Mouse (Mus musculus) liver, embryonic 11.5 days (tissue): ENCODE data around the gene Kif1b. TPM values are rescaled to one million over a fixed set of nuclear protein-coding genes. Genes with fewer than 3 reads are reported as not detected.

Experiments used
- ATAC-seq: fragments of 200-750 bp; cut with Nextera tagmentation; replicated peaks from 2 replicates; pipeline ENCODE4 v1.8.0; 2017; ENCODE audit warnings: moderate number of reproducible peaks, mild to moderate bottlenecking, moderate TSS enrichment, moderate library complexity; ENCODE audit not compliant: low FRiP score
- DNase-seq: peaks from one replicate; pipeline ENCODE4 v3.0.0-alpha.2; 2017; ENCODE audit warnings: low spot score
- H3K27ac ChIP-seq: fragments of 300-500 bp; sonication (generic); 2 replicates; pipeline ENCODE4 v1.5.1; 2014; ENCODE audit warnings: mild to moderate bottlenecking, low read depth, low read length, control low read depth
- H3K27me3 ChIP-seq: fragments of 300-500 bp; sonication (generic); replicated peaks from 2 replicates; pipeline ENCODE4 v1.6.1; 2014; ENCODE audit warnings: low read length, mixed read lengths; ENCODE audit not compliant: control insufficient read depth, insufficient read depth
- H3K36me3 ChIP-seq: fragments of 300-500 bp; sonication (generic); 2 replicates; pipeline ENCODE4 v1.6.1; 2014; ENCODE audit warnings: mild to moderate bottlenecking, low read length, moderate library complexity, mixed read lengths; ENCODE audit not compliant: control insufficient read depth, insufficient read depth
- H3K4me1 ChIP-seq: fragments of 300-500 bp; sonication (generic); replicated peaks from 2 replicates; pipeline ENCODE4 v1.6.1; 2014; ENCODE audit warnings: low read length, mixed read lengths; ENCODE audit not compliant: control insufficient read depth, insufficient read depth
- H3K4me2 ChIP-seq: fragments of 300-500 bp; sonication (generic); 2 replicates; pipeline ENCODE4 v1.6.1; 2014; ENCODE audit warnings: mild to moderate bottlenecking, control low read depth, moderate library complexity
- H3K4me3 ChIP-seq: fragments of 300-500 bp; sonication (generic); 2 replicates; pipeline ENCODE4 v1.5.1; 2014; ENCODE audit warnings: low read depth, low read length, control low read depth
- H3K9ac ChIP-seq: fragments of 300-500 bp; sonication (generic); 2 replicates; pipeline ENCODE4 v1.6.1; 2014; ENCODE audit warnings: low read depth, low read length, control low read depth
- H3K9me3 ChIP-seq: fragments of 300-500 bp; sonication (generic); 2 replicates; pipeline ENCODE4 v1.6.1; 2016; ENCODE audit warnings: low read length, inconsistent platforms, mixed read lengths; ENCODE audit not compliant: control insufficient read depth
- WGBS: fragments of 180-500 bp; shearing (Covaris S2); extraction: QIAGEN DNeasy Blood & Tissue Kit; methylation state at CpG from one replicate; pipeline ENCODE4 v1.1.7; 2014; 5-methylcytosine and 5-hydroxymethylcytosine counted together
- polyA plus RNA-seq: library from polyadenylated mRNA; unstranded; fragments of >200 nt; fragmentation: Nextera tagmentation; extraction: Ambion mirVana; gene quantifications from 2 replicates; pipeline ENCODE4 v1.2.1, GENCODE M21; 2014

Kif1b gene
- 13.9 and 14.8 TPM in 2 replicates for polyA plus RNA-seq

DNA sequence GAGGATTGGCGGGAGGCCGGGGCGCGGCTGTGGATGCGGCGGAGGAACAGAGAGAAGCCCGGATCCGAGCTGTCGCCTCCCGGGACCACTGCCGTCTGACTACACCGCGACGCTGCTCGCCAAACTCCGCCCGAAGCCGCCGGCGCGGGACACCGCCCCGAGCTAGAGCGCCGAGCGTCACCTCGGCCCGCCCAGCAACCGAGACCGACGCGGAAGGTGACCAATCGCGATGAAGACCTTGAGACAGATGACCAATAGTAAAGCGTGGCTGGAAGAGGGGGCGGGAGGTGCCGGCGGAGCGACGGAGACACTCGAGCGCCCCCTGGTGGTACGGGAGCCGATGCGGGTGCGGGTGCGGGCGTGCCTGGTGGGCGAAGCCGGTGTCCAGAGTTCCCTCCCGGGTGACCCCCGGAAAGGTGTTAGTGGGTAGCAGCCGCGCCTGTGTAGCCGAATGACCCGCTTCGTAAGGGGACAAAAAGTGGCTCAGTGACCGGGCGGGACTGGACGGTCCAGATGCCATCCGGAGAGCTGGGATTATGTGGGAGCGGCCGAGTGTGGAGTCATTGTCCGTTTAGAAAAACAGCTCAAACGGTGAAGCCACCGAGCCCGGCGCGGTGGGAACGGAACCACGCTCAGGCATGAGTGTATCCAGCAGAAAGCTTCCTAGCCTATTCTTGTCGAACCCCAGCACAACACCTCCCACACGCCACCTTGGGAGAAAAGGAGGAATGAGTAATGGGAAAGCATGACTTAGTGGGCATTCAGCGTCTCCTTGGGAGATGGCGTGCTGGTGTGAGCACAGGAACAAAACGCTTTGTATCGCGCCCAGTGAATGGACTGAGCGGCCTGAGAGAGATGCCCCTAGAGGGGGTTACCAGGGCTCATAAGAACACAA is at the start of gene Kif1b:
Gene Kif1b, minus strand, starts transcription at position 98 of the 895 bp plus-strand sequence.
- DNase-seq (peak; percentile 99), ATAC-seq (peak; percentile 97)
- H3K27ac ChIP-seq = peak within 1 kb of the TSS; percentile 78
- peak within 1 kb of the TSS; percentile 94 for H3K4me2 ChIP-seq
- no peaks in the 10 kb centered on the region for H3K27me3 ChIP-seq
- H3K36me3 ChIP-seq = no peaks in the 10 kb centered on the region
- H3K4me3 ChIP-seq = peak within 1 kb of the TSS; percentile 90
- under 1% methylated on average over 79 of the region's 79 CpGs for WGBS
- H3K4me1 ChIP-seq = peaks cover 6% of the 10 kb centered on the region
- H3K9ac ChIP-seq = peak within 1 kb of the TSS; percentile 83
- no peaks in the 10 kb centered on the region for H3K9me3 ChIP-seq

DNA sequence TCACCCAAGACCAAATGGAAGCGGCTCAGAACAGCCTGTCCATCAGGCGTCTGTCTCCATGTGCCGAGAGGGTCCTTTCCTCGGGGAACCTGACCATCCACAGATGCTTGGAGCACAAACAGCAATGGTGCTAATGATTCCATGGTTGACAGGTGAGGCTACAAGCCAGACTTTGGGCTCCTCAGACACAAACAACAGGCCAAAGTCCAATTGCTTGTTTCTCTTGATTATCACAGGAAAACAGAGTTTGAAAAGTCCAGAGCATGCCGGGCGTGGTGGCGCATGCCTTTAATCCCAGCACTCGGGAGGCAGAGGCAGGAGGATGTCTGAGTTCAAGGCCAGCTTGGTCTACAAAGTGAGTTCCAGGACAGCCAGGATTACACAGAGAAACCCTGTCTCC is 47.2 kb upstream of the Kif1b start:
- ATAC-seq (no peak), DNase-seq (no peak)
- no peaks in the 10 kb centered on the region for H3K27me3 ChIP-seq
- no peak overlapping the region for H3K4me2 ChIP-seq
- 93% methylated on average over 8 of the region's 8 CpGs for WGBS
- no peak overlapping the region for H3K4me3 ChIP-seq
- no peak overlapping the region for H3K9ac ChIP-seq
- H3K27ac ChIP-seq = no peak overlapping the region
- no peaks in the 10 kb centered on the region for H3K9me3 ChIP-seq
- peaks cover 47% of the 10 kb centered on the region for H3K36me3 ChIP-seq
- no peaks in the 10 kb centered on the region for H3K4me1 ChIP-seq

DNA sequence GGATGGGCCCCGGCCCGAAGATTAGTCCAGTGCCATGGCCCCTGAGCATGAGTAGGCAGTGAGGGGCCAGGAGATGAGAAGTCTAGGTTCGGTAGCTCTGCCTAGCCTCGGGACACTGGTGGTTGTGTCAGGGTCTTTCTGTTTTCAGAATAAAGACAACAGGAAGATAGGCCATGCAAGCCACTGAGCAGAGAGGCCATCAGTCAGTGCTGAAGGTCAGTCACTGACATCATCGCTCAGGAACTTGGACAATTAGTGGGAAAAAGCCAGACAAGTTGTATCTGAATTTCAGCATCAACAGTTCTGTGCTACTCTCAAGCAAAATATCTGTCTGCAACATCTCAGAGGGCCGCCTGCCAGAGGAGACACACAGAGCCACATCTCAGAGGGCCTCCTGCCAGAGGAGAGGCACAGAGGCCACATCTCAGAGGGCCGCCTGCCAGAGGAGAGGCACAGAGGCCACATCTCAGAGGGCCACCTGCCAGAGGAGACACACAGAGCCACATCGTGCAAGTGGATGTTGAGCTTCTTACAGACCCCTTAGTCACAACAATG is 44.2 kb upstream of the Kif1b start:
- no peaks in the 10 kb centered on the region for H3K4me1 ChIP-seq
- no peak for DNase-seq
- H3K4me3 ChIP-seq = no peak overlapping the region
- ATAC-seq = no peak
- H3K4me2 ChIP-seq = no peak overlapping the region
- no peak overlapping the region for H3K9ac ChIP-seq
- H3K27ac ChIP-seq = no peak overlapping the region
- H3K36me3 ChIP-seq = peaks cover 41% of the 10 kb centered on the region
- WGBS = 83% methylated on average over 8 of the region's 8 CpGs
- no peaks in the 10 kb centered on the region for H3K9me3 ChIP-seq
- H3K27me3 ChIP-seq = no peaks in the 10 kb centered on the region

DNA sequence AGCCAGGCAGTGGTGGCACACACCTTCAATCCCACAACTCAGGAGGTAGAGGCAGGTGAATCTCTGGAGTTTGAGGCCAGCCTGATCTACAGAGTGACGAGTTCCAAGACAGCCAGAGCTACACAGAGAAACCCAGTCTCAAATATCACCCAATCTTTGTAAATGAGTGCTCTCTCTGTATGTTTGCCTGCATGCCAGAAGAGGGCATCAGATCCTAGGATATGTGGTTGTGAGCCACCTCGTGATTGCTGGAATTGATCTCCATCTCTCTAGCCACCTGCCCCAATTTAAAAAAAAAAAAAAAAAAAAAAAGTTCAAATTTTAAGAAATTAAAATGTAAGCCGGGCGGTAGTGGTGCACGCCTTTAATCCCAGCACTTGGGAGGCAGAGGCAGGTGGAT is 41.5 kb upstream of the Kif1b start:
- H3K27ac ChIP-seq = no peak overlapping the region
- H3K27me3 ChIP-seq = no peaks in the 10 kb centered on the region
- WGBS = 86% methylated on average over 5 of the region's 5 CpGs
- DNase-seq (no peak), ATAC-seq (no peak)
- H3K9ac ChIP-seq = no peak overlapping the region
- H3K4me3 ChIP-seq = no peak overlapping the region
- H3K4me1 ChIP-seq = no peaks in the 10 kb centered on the region
- H3K36me3 ChIP-seq = peaks cover 36% of the 10 kb centered on the region
- no peaks in the 10 kb centered on the region for H3K9me3 ChIP-seq
- no peak overlapping the region for H3K4me2 ChIP-seq

DNA sequence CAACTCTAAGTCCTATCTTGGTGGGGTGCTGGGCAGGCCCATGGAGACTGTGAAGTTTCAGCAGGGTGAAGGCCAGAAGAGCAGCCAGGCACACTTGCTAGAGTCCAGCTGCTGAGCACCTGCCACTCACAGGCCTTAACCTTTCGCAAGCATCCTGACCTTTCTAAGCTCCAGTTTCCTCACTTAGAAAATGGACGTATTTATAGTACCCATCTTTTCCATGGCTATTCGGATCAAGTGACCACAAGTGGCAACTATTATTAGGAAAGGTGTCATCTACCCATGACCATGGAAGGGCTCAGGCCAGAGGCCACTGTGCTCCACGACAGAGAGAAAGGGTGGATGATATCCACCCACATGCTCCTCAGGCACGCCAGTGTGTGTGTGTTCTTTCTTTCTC is 38.4 kb upstream of the Kif1b start:
- no peak overlapping the region for H3K4me3 ChIP-seq
- H3K9ac ChIP-seq = no peak overlapping the region
- peaks cover 36% of the 10 kb centered on the region for H3K36me3 ChIP-seq
- no peaks in the 10 kb centered on the region for H3K27me3 ChIP-seq
- H3K27ac ChIP-seq = no peak overlapping the region
- ATAC-seq = no peak
- H3K4me1 ChIP-seq = peaks cover 5% of the 10 kb centered on the region
- H3K9me3 ChIP-seq = no peaks in the 10 kb centered on the region
- 83% methylated on average over 5 of the region's 5 CpGs for WGBS
- no peak overlapping the region for H3K4me2 ChIP-seq
- DNase-seq = no peak

DNA sequence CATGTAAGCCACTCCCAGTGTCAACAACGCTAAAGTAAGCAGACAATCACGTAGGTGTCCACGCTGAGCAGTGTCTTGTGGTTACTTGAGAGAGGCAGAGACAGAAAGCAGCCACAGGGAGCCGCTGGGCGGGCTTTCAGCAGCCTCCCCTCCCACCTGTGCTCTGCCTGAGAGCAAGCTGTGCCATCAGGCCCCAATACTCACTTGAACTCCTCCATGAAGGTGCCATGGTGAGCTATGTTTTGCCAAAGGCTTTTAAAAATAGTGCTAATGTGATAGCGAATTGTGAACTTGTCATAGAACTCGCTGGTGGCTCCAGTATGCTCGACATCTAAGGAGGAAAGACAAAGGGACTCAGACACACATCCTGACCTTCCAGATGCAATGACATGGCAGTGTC is 36.8 kb upstream of the Kif1b start:
- no peak overlapping the region for H3K4me2 ChIP-seq
- 85% methylated on average over 8 of the region's 8 CpGs for WGBS
- ATAC-seq (no peak), DNase-seq (no peak)
- H3K36me3 ChIP-seq = peaks cover 30% of the 10 kb centered on the region
- no peak overlapping the region for H3K9ac ChIP-seq
- peaks cover 21% of the 10 kb centered on the region for H3K4me1 ChIP-seq
- H3K27me3 ChIP-seq = no peaks in the 10 kb centered on the region
- no peaks in the 10 kb centered on the region for H3K9me3 ChIP-seq
- H3K4me3 ChIP-seq = no peak overlapping the region
- no peak overlapping the region for H3K27ac ChIP-seq

DNA sequence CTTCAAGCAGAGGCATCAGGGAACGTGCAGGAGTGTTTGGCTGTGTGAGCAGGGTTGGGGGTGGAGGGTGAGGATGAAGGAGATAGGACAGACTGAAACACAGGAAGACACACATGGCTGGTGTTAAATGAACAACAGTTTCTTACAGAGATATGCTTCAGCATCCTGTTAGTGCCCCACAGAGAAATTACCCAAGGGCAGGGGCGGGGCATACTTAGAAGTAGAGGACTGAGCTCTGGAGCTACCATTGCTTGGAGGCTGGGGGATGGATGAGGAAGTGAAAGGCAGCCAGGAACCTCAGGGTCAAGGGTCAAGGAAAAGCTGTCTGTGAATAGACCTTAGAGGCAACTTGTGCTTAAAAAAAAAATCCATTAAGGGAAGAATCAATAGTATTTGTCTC is 33.2 kb upstream of the Kif1b start:
- WGBS = 33% methylated on average over 2 of the region's 2 CpGs
- peak; percentile 39 for ATAC-seq
- no peak overlapping the region for H3K27ac ChIP-seq

GRCm38 (mm10) chr4:149339426-149340214 is 32.1 kb upstream of the Kif1b start:
- H3K27ac ChIP-seq = no peak overlapping the region
- 37% methylated on average over 5 of the region's 5 CpGs for WGBS
- peak overlapping the region; percentile 28; the same call in 1 of the 2 replicates for H3K4me2 ChIP-seq
- no peak overlapping the region for H3K9ac ChIP-seq
- ATAC-seq = peak; percentile 61
- H3K4me1 ChIP-seq = peaks cover 34% of the 10 kb centered on the region
- H3K36me3 ChIP-seq = peaks cover 32% of the 10 kb centered on the region
- no peaks in the 10 kb centered on the region for H3K27me3 ChIP-seq
- no peak for DNase-seq
- no peaks in the 10 kb centered on the region for H3K9me3 ChIP-seq
- no peak overlapping the region for H3K4me3 ChIP-seq

More for the DNA sequence above, 33.2 kb upstream of the Kif1b start:
- peaks cover 28% of the 10 kb centered on the region for H3K36me3 ChIP-seq
- no peak overlapping the region for H3K9ac ChIP-seq
- no peak for DNase-seq
- no peaks in the 10 kb centered on the region for H3K9me3 ChIP-seq
- H3K4me2 ChIP-seq = no peak overlapping the region
- no peaks in the 10 kb centered on the region for H3K27me3 ChIP-seq
- no peak overlapping the region for H3K4me3 ChIP-seq
- peaks cover 34% of the 10 kb centered on the region for H3K4me1 ChIP-seq
